Mouse (Mus musculus) myocyte (in vitro differentiated cells): ENCODE results near the gene Fam198b.

Source experiments
- E2F4 ChIP-seq: IDR thresholded peaks from one replicate; pipeline ENCODE4 v1.6.1; 2011; ENCODE audit warnings: mild to moderate bottlenecking, control low read depth, moderate library complexity; ENCODE audit not compliant: insufficient read depth
- MAX ChIP-seq: IDR thresholded peaks from one replicate; pipeline ENCODE4 v1.6.1; 2011; ENCODE audit warnings: low read depth, mild to moderate bottlenecking, control low read depth
- POLR2A ChIP-seq: IDR thresholded peaks from one replicate; pipeline ENCODE4 v1.6.1; 2011; ENCODE audit warnings: low read depth, mild to moderate bottlenecking, control low read depth, moderate library complexity; ENCODE audit not compliant: insufficient read length

- TF ChIP-seq MAX (no peak), POLR2A (no peak), E2F4 (no peak)
Observed at GRCm38 (mm10) chr3:79857780-79858179, 26.6 kb upstream of the Fam198b start.
